Mouse (Mus musculus) spleen, adult 2 months (tissue): ENCODE measurements around the gene Nrap.

Experiments used
- CTCF ChIP-seq: fragments of 200-500 bp; IDR thresholded peaks from 2 replicates; pipeline ENCODE4 v1.5.1; 2011; ENCODE audit warnings: mild to moderate bottlenecking, inconsistent platforms; ENCODE audit not compliant: insufficient read depth, insufficient read length, insufficient replicate concordance; ENCODE audit errors: extremely low read depth
- POLR2A ChIP-seq: fragments of 200-500 bp; IDR thresholded peaks from 2 replicates; pipeline ENCODE4 v1.6.1; 2011; ENCODE audit warnings: low read depth, low read length, inconsistent platforms

DNA sequence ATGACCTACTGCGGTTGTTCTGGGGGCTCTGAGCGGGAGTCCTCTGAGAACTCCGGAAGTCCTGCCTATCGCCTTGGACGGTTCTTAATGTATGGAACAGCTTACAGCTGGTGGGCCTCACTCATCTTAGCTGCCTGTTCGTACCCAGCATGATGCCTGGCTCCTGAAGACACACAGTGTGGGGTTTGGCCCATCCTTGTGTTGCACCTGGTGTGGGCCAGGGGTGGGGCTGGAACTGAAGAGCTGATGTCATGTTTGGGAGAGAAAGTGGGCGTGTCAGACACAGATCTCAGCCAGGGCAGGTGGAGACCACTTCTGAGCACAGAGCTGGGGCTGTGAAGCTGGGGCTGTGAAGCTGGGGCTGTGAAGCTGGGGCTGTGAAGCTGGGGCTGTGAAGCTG lies 9.5 kb downstream of the Nrap start:
- TF ChIP-seq POLR2A (no peak), CTCF (no peak)
